Mouse (Mus musculus) midbrain, embryonic 13.5 days (tissue): Measurements from ENCODE around the gene Slc29a3. TPM values are rescaled to one million over a fixed set of nuclear protein-coding genes. Genes with fewer than 3 reads are reported as not detected.

ENCODE experiments used
- ATAC-seq: fragments of 200-750 bp; cut with Nextera tagmentation; 2 replicates; pipeline ENCODE4 v1.8.0; 2017; ENCODE audit warnings: mild to moderate bottlenecking, moderate TSS enrichment, moderate library complexity
- H3K27ac ChIP-seq: fragments of 300-500 bp; sonication (generic); 2 replicates; pipeline ENCODE4 v1.5.1; 2015; ENCODE audit warnings: inconsistent platforms, mild to moderate bottlenecking, moderate library complexity
- H3K27me3 ChIP-seq: fragments of 300-500 bp; sonication (generic); 2 replicates; pipeline ENCODE4 v1.6.1; 2015; ENCODE audit warnings: mild to moderate bottlenecking, inconsistent platforms
- H3K36me3 ChIP-seq: fragments of 300-500 bp; sonication (generic); 2 replicates; pipeline ENCODE4 v1.6.1; 2015; ENCODE audit warnings: mild to moderate bottlenecking, inconsistent platforms
- H3K4me1 ChIP-seq: fragments of 300-500 bp; sonication (generic); replicated peaks from 2 replicates; pipeline ENCODE4 v1.6.1; 2015; ENCODE audit warnings: inconsistent platforms
- H3K4me2 ChIP-seq: fragments of 300-500 bp; sonication (generic); replicated peaks from 2 replicates; pipeline ENCODE4 v1.6.1; 2015; ENCODE audit warnings: moderate library complexity, mild to moderate bottlenecking, inconsistent platforms
- H3K4me3 ChIP-seq: fragments of 300-500 bp; sonication (generic); replicated peaks from 2 replicates; pipeline ENCODE4 v1.5.1; 2015; ENCODE audit warnings: mild to moderate bottlenecking, inconsistent platforms
- H3K9ac ChIP-seq: fragments of 300-500 bp; sonication (generic); replicated peaks from 2 replicates; pipeline ENCODE4 v1.6.1; 2015; ENCODE audit warnings: mild to moderate bottlenecking, inconsistent platforms
- H3K9me3 ChIP-seq: fragments of 300-500 bp; sonication (generic); 2 replicates; pipeline ENCODE4 v1.6.1; 2016; ENCODE audit warnings: mild to moderate bottlenecking, inconsistent platforms
- WGBS: fragments of 180-500 bp; shearing (Covaris S2); methylation state at CpG from one replicate; pipeline ENCODE4 v1.1.7; 2015; 5-methylcytosine and 5-hydroxymethylcytosine counted together
- polyA plus RNA-seq: library from polyadenylated mRNA; unstranded; fragments of >200 nt; fragmentation: Nextera tagmentation; extraction: Ambion mirVana; gene quantifications from 2 replicates; pipeline ENCODE4 v1.2.1, GENCODE M21; 2015

The Slc29a3 gene
- polyA plus RNA-seq, 1 experiment from 2014 or later, result 10.3 TPM

DNA sequence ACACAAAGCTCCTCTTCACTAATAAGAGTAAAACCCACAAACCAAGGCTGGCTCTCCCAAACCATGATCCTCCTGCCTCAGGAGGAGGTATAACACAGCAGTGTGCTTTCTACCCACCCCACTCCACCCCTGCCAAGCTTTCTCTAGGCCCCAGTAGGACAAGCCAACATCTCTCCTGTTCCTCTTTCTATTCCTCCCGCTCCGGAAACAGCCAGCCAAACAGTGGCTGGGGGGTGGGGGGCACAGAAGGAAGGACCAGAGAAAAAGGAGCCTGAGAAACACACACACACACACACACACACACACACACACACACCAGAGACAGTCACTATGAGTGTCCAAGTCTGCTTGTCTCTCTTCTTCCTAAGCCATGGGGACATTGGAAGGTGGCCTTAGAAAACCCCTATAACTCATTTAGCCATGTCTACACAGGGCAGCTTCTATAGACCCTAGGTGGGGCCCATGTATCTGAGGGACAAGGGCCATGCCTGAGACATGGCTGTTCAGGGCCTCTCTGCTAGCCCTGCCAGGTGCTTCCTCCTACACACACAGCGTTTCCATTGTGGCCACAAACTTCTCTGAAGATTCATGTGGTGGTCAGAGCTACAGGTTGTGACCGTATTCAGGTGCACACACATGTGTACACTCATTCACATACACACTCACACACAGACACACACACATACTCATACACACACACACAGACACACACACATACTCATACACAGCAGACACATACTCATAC lies 12.8 kb downstream of the Slc29a3 start:
- Histone ChIP-seq H3K4me1 (no peaks in the 10 kb centered on the region), H3K4me2 (no peak overlapping the region)
- whole genome bisulfite sequencing, result 95% methylated on average over 4 of the region's 4 CpGs

DNA sequence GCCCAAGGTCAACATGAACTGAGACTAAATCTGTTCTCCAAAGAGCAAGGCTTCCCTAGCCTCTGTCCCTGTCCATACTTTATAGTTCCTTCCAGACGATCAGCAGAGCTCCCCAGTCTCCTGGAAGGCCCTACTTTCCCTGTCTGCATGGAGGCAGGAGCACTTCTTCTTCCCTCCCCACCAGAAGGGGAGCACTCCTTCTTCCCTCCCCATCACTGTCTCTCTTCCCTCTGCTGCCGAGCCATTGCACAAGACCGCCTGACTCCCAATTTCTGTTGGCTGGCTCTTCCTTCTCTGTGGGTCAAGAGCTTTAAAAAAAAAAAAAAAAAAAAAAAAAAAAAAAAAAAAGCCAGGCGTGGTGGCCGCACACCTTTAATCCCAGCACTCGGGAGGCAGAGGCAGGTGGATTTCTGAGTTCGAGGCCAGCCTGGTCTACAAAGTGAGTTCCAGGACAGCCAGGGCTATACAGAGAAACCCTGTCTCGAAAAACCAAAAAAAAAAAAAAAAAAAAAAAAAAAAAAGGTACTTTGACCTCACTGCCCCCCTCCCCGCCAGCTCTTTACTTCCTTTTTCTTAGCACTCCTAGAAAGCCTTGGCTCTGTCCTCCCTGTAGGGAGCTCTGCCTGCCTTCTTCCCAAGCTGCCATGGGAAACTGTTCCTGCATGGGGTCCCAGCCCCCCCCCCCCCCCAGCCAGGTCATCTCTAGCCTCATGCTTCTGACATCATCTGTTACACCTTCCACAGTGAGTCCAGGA lies 14.5 kb downstream of the Slc29a3 start:
- H3K4me2 ChIP-seq, result no peak overlapping the region
- H3K9me3 ChIP-seq, result no peaks in the 10 kb centered on the region
- no peak overlapping the region for H3K4me3 ChIP-seq
- H3K27me3 ChIP-seq, result 0 out of 2 replicates have a peak, but pooled peaks cover 12% of the 10 kb centered on the region
- WGBS, result 87% methylated on average over 8 of the region's 9 CpGs
- ATAC-seq, result no peak
- H3K4me1 ChIP-seq, result no peaks in the 10 kb centered on the region
- H3K9ac ChIP-seq, result no peak overlapping the region
- H3K36me3 ChIP-seq, result 0 out of 2 replicates have a peak, but pooled peaks cover 10% of the 10 kb centered on the region
- H3K27ac ChIP-seq, result no peak overlapping the region

More for the DNA sequence above, 12.8 kb downstream of the Slc29a3 start:
- Histone ChIP-seq H3K9me3 (no peaks in the 10 kb centered on the region), H3K36me3 (0 out of 2 replicates have a peak, but pooled peaks cover 10% of the 10 kb centered on the region), H3K4me3 (no peak overlapping the region), H3K27me3 (no peaks in the 10 kb centered on the region), H3K9ac (no peak overlapping the region), H3K27ac (no peak overlapping the region)
- no peak for ATAC-seq

DNA sequence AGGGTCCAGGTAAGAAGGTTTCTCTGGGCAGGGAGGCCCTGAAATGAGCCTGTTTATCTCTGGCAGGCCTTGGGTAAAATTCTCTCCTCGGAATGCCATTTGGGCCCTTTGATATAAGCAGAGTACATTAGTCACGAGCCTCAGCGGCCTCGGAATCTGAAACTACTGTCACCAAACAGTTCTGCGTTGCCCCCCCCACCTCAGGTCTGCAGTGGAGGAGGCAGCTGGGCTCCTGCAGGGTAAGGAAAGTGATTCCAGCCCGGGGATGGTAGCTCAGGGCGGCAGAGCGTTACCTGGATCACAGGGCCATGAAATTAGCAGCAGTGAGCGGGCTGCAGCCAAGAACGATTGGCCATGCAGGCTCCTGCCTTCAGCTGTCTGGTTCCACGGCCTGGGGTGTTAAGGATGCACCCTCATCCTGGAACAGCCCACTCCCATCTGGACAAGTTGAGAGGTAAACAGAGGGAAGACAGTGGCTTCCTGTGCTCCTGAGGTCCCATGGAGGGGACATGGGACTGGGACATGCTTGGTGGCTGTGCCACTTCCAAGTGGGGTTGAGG lies 15.3 kb downstream of the Slc29a3 start:
- H3K4me3 ChIP-seq, result no peak overlapping the region
- H3K9ac ChIP-seq, result no peak overlapping the region
- peaks cover 5% of the 10 kb centered on the region for H3K4me1 ChIP-seq
- H3K36me3 ChIP-seq, result 0 out of 2 replicates have a peak, but pooled peaks cover 9% of the 10 kb centered on the region
- no peak for ATAC-seq
- H3K27ac ChIP-seq, result no peak overlapping the region
- no peaks in the 10 kb centered on the region for H3K9me3 ChIP-seq
- 0 out of 2 replicates have a peak, but pooled peaks cover 12% of the 10 kb centered on the region for H3K27me3 ChIP-seq
- 63% methylated on average over 11 of the region's 11 CpGs for WGBS
- no peak overlapping the region for H3K4me2 ChIP-seq

DNA sequence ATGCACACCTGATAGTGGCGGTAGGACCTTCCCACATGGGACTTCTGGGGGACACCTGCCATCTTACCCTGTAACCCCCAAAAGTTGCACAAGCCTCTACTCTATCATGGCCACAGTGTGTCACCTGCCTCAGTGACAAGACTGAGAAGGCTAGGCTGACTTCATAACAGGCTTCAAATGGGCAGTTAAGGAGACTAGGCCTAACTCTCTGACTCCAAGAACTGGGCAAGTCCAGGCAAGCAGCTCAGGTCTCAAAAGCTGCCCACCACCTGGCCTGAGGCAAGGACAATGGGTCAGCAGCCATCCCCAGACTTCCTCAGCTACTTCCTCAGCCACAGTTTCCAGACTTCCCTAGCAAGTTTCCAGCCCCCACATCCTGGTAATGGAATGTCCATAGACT lies 16.9 kb downstream of the Slc29a3 start:
- ATAC-seq, result no peak
- Histone ChIP-seq H3K4me2 (no peak overlapping the region), H3K4me3 (no peak overlapping the region), H3K9ac (no peak overlapping the region), H3K9me3 (no peaks in the 10 kb centered on the region), H3K27ac (no peak overlapping the region), H3K27me3 (0 out of 2 replicates have a peak, but pooled peaks cover 13% of the 10 kb centered on the region), H3K36me3 (0 out of 2 replicates have a peak, but pooled peaks cover 7% of the 10 kb centered on the region), H3K4me1 (peaks cover 16% of the 10 kb centered on the region)
- WGBS, result 100% methylated on average over 1 of the region's 1 CpGs

DNA sequence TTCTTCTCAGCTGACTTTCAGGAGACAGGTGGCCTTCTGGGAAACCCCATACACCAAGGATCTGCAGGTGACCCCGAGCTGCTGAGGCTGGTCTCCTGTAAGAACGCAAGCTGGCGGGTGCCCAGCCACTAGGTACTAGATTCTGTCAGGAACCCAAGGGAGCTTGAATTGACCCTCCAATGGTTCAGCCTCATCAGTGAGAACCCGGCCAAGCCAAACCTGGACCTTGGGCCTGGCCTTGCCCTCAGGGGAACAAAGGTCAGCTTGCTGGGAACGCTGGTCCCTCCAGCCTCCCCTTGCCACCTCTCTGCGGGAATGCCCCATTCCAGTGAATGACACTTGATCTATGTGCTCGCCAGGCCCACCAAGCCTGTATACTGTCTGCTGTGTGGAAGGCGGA lies 19.1 kb downstream of the Slc29a3 start:
- Histone ChIP-seq H3K4me2 (no peak overlapping the region), H3K4me1 (peaks cover 16% of the 10 kb centered on the region), H3K9ac (no peak overlapping the region), H3K27ac (no peak overlapping the region), H3K4me3 (no peak overlapping the region), H3K9me3 (no peaks in the 10 kb centered on the region), H3K36me3 (0 out of 2 replicates have a peak, but pooled peaks cover 7% of the 10 kb centered on the region), H3K27me3 (peaks cover 30% of the 10 kb centered on the region)
- no peak for ATAC-seq
- 91% methylated on average over 8 of the region's 8 CpGs for WGBS

DNA sequence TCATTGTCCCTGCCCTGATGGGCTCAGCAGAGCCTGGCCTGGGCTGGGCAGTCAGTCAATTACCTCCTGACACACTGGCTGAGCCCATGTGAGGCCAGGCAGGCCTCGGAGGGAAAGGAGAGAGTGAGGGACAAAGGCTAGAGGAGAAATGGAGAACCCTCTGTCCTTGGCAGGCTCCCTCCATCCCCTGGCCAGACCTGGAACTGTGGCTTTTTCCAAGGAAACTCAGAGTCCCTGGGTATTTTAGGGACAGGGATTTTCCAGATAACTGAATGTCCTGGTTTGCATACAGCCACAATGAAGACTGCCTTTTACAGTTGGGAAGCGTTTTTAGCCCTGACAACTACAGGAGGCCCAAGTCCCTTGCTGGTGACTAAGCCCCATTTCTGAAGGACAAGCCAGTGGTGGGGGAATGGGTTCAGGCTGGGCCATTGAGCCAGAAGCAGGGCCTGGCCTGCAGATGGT lies 20.2 kb downstream of the Slc29a3 start:
- Histone ChIP-seq H3K4me1 (peaks cover 24% of the 10 kb centered on the region), H3K27ac (peak overlapping the region; percentile 63), H3K4me2 (no peak overlapping the region), H3K36me3 (0 out of 2 replicates have a peak, but pooled peaks cover 9% of the 10 kb centered on the region), H3K27me3 (peaks cover 39% of the 10 kb centered on the region), H3K4me3 (no peak overlapping the region), H3K9me3 (no peaks in the 10 kb centered on the region), H3K9ac (0 out of 2 replicates have a peak overlapping the region, but pooled peaks have one; percentile 3)
- peak; percentile 60 for ATAC-seq
- 27% methylated on average over 2 of the region's 2 CpGs for WGBS

DNA sequence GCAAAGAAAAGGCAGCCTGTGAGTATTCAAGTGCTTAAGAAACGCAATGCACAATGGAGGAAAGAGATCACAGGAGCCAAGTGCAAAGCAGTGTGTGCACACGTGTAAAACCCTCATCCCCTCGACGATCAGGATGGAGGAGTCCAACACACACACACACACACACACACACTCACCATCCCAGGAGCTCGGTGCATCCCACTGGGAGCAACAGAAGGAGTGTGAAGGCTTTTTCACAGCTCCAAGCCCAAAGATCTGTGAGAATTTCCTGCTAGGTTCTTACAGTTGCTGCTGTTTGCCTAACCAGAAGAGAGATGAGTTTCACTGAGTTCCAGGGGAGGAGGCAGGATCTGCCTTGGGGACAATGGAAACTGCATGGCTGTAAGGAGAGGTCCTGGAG lies 20.9 kb downstream of the Slc29a3 start:
- peak; percentile 25; the same call in 1 of the 2 replicates for ATAC-seq
- 0 out of 2 replicates have a peak overlapping the region, but pooled peaks have one; percentile 3 for H3K9ac ChIP-seq
- peaks cover 29% of the 10 kb centered on the region for H3K4me1 ChIP-seq
- H3K9me3 ChIP-seq, result no peaks in the 10 kb centered on the region
- no peak overlapping the region for H3K4me3 ChIP-seq
- H3K27me3 ChIP-seq, result peaks cover 39% of the 10 kb centered on the region
- no peak overlapping the region for H3K4me2 ChIP-seq
- H3K27ac ChIP-seq, result peak overlapping the region; percentile 63
- WGBS, result 9% methylated on average over 5 of the region's 5 CpGs
- 0 out of 2 replicates have a peak, but pooled peaks cover 8% of the 10 kb centered on the region for H3K36me3 ChIP-seq

DNA sequence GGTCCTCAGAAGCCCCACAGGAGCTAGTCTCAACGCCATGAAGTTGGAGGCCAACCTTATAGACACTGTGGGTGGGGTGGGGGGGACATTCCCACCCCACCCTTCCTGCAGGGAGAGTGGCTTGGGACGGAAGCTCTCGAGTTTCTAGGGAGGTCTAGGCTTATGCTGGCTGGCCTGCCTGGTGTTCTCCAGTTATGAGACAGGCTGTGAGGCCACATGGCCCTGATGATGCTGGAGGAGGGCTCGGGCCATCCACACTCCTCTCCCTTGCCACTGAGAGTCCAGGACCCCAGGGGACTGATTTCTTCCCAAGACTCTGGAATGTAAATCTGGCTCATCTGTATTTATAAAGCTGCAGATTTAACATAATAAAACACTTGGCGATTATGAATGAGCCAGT lies 25.3 kb downstream of the Slc29a3 start:
- WGBS, result 31% methylated on average over 5 of the region's 5 CpGs
- no peak for ATAC-seq
- peaks cover 24% of the 10 kb centered on the region for H3K4me1 ChIP-seq
- H3K4me3 ChIP-seq, result no peak overlapping the region
- H3K36me3 ChIP-seq, result 0 out of 2 replicates have a peak, but pooled peaks cover 5% of the 10 kb centered on the region
- no peak overlapping the region for H3K27ac ChIP-seq
- H3K4me2 ChIP-seq, result no peak overlapping the region
- no peak overlapping the region for H3K9ac ChIP-seq
- peaks cover 26% of the 10 kb centered on the region for H3K27me3 ChIP-seq
- no peaks in the 10 kb centered on the region for H3K9me3 ChIP-seq

DNA sequence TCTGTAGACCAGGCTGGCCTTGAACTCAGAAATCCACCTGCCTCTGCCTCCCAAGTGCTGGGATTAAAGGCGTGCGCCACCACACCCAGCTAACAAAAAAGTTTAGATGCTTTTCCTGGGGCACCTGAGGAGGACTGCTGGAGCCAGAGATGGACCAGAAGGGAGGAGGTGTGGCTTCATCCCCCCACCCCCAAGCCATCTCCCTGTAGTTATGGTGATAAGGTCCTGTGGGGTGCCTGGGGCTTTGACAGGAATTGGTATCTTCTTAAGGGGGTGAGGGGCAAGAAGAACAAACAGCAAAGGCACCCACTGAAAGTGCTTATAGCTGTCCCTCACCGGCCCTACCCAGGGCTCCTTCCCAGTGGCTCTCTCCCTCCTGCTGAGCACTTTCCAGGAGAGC lies 25.7 kb downstream of the Slc29a3 start:
- no peak for ATAC-seq
- Histone ChIP-seq H3K36me3 (0 out of 2 replicates have a peak, but pooled peaks cover 5% of the 10 kb centered on the region), H3K27ac (no peak overlapping the region), H3K4me3 (no peak overlapping the region), H3K27me3 (peaks cover 26% of the 10 kb centered on the region), H3K9me3 (no peaks in the 10 kb centered on the region), H3K4me2 (no peak overlapping the region), H3K9ac (no peak overlapping the region), H3K4me1 (peaks cover 21% of the 10 kb centered on the region)
- WGBS, result 73% methylated on average over 3 of the region's 3 CpGs

DNA sequence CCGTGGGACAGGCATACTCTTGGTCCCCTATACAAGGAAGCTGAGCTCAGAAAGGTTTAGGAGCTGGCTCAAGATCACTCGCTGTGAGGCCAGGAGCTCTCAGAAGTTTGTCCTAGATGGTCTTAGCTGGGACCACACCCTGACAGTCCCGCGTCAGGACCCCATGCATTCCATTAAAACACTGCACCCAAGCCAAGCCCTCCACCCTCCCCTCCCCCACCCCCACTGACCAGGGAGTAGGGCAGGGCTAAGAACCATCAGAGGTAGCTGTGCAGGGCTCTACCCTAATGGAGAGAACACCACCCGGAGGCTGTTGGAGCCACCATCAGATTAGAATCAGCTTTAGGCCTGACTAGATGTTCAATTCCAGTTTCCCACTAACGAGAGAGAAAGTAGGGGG lies 28.1 kb downstream of the Slc29a3 start:
- H3K9me3 ChIP-seq, result no peaks in the 10 kb centered on the region
- 85% methylated on average over 6 of the region's 6 CpGs for WGBS
- H3K4me1 ChIP-seq, result peaks cover 26% of the 10 kb centered on the region
- H3K36me3 ChIP-seq, result 0 out of 2 replicates have a peak, but pooled peaks cover 5% of the 10 kb centered on the region
- no peak for ATAC-seq
- H3K27ac ChIP-seq, result no peak overlapping the region
- peaks cover 17% of the 10 kb centered on the region; the same call in 1 of the 2 replicates for H3K27me3 ChIP-seq
- no peak overlapping the region for H3K4me3 ChIP-seq
- no peak overlapping the region for H3K4me2 ChIP-seq
- H3K9ac ChIP-seq, result no peak overlapping the region

DNA sequence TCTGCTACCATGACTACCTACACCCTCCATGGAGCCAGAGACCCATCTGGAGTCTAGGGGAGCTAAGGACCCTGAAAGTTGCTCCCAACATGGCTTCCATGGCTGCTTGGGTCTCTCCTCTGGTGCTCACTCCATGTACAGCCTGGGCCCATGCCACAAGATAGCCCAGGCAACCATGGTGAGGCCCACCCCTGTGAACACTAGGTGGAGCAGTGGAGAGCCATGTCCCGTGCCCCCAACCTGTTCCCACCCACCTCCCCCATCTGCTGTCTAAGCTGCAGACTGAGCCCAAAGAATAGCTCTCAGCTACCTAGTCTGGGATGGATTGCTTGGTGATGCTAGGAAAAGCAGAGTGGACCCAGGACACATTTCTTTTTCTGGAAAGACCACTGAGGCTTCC lies 29.2 kb downstream of the Slc29a3 start:
- Histone ChIP-seq H3K4me2 (no peak overlapping the region), H3K9ac (no peak overlapping the region), H3K4me1 (peaks cover 26% of the 10 kb centered on the region), H3K4me3 (no peak overlapping the region), H3K9me3 (no peaks in the 10 kb centered on the region), H3K27ac (no peak overlapping the region), H3K27me3 (0 out of 2 replicates have a peak, but pooled peaks cover 7% of the 10 kb centered on the region), H3K36me3 (0 out of 2 replicates have a peak, but pooled peaks cover 5% of the 10 kb centered on the region)
- WGBS, result 53% methylated on average over 1 of the region's 1 CpGs
- ATAC-seq, result no peak
